Mouse (Mus musculus) thymus, postnatal 4 days (tissue): ENCODE measurements at regions not wholly inside any gene's neighbourhood (a gene's known extent, or its start where the extent isn't known, plus 50 kb on each side); places are given as distances from the start of the nearest gene placed in this dataset.

ENCODE experiments used
- DNase-seq: peaks from one replicate; pipeline ENCODE4 v3.0.0; 2021

DNA sequence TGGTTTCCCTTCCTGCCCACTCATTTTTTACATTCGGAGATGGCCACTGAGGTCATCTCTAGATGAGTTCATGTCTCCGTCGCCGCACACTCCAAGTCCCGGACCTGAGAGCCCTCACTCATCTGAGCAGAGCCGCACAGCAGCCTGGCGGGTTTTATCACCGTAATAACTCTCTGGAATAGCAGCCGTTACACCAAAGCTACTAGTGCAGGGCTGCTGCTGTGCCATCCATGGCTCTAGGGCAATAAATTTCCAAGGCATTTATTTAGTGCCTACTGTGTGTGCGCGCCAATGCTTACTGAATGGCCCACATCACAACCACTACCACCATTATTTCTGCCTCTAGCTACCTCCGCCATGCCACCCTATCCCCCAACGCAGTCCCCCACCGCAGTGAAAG is 242.9 kb upstream of the Rpl38 start:
- no peak for DNase-seq

DNA sequence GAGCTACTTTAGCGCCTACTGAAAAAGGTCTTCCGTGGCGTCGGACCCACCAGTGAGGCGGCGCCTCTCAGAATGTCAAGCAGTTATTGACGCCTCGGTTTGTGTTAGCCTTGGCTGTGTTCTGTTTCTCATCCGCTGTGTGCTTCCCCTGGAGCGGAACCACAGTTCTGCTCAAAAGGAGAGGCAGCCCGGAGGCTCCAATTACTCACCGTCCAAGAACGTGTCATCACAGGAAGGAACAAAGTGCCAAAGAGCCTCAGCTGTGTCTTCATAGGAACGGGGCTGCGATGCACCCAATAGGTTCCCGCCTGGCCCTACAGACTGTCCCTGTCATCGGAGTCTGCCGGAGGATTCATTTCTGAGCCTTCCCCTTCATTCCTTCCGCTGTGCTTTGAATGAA is 245.0 kb upstream of the Rpl38 start:
- DNase-seq, result no peak

DNA sequence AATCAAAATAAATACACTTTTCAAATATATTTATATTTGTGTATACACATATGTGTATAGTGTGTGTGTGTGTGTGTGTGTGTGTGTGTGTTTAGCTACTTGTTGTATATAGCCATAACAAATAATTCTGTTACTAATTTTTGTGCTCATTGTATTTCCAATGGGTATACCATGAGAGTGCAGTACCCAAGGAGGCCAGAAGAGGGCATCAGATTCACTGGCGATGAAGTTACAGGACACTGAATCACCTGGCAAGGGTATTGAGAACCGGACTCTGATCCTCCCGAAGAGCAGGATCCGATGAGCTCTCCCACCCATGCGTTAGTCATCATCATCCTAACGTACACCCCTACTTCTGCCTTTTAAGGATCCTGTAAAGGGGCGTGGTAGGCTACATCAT is 249.3 kb upstream of the Rpl38 start:
- peak; percentile 48 for DNase-seq

DNA sequence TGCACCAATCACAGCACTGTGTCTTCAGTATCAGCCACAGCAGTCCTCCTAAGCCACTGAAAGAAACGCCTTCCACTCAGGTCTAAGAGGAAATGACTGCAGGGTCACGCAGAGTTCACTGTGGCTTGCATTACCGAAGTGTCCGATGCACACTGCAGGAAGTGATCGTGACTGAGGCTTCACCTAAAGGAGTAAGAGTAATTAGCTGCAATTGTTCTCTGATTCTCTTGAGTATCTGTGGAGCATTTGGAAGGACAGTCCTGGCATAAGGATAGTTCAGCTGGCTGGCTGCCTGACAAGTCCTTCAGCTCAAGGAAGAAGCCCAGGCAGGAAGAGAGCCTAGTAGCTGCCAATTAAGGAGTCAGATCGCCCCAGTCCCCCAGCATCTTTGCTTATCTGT is 252.2 kb upstream of the Rpl38 start:
- DNase-seq, result no peak

DNA sequence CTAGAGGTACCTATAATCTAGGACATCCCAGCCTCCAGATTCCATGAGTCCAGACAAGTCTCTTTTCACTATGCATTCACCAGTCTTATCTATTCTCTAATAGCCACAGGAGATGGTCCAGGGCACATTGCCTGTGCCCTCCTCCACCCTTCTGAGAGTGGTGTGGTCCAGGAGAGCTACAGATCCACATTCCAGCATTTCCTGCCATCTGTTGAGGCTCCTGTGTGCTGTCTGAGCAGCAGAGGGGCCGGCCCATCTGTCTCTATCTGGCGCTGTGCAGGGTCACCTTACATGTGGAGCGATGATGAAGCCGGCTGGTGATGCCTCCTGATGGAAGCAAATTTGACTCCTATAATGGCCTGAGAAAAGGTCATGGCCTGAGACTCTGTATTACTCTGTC is 263.9 kb upstream of the Rpl38 start:
- DNase-seq, result no peak

DNA sequence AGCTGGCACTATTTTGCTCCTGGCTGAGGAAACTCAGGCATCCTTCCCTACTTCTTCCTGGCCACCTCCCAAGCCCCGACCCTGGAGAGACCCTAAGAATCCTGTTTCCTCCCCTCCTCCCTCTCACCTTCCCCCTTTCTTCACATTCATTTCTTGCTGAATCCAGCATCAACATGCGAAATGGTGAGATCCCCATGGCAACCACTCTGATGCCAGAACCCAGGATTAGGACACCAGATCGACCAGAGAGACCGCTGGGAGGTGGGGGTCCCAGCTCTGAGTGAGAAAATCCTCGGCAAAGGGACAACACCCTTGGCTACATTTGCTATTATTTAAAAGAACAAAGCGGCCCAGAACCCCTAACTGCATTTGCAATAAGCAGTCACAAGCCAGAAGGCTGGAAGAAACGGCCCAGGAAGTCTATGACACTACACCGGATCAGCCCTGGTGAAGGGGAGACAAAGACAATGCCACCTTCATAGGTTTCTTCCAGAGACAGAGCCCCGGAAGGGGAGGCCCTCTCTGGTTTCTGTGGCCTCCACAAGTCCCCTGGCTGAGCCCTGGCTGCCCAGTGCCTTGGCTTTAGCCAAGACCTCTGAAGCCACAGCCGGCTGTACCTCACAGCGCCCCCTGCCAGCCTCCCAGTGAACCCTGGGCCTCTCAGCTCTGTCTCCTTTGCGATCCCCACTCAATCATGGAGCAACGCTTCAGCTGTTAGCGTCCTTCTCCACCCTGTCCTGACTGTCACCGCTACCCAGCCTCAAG is 265.6 kb upstream of the Rpl38 start:
- DNase-seq, result peak; percentile 54

DNA sequence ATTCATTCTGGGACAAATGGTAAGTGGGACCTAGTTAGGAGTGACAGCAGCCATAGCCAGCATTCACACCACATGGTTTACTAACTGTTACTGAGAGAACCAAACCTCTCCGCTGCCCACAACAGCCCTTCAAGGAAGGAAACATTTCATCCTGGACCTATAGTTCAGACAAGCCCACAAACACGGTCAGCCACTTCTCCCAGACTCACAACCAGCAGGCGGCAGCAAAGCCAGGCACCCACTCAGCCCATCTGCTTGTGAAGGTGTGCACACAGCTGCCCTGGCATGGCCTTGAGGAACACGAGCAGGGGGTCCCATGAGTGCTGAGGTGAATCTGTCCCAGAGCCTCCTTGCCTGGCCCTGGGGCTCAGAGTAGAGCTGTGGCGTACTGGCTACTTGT is 267.6 kb upstream of the Rpl38 start:
- DNase-seq, result peak; percentile 52

DNA sequence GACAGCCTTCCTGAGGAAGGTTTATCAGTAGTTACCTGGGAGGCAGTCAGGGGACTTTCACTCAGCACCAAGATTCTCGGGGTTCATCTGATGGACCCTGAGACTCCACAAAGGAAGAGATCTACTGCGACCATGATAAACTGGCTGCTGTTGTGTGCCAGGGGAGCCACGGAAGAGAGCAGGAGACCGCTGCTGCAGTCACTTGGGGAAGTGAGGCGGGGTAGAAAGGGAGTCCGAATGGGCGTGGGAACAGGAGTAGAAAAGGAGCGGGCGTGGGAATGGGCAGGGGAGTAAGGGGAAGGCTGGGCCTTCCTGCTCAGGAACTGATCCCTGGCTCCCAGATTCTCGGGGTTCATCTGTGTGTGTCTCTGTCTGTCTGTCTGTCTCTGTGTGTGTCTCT is 276.2 kb upstream of the Rpl38 start:
- DNase-seq, result no peak

DNA sequence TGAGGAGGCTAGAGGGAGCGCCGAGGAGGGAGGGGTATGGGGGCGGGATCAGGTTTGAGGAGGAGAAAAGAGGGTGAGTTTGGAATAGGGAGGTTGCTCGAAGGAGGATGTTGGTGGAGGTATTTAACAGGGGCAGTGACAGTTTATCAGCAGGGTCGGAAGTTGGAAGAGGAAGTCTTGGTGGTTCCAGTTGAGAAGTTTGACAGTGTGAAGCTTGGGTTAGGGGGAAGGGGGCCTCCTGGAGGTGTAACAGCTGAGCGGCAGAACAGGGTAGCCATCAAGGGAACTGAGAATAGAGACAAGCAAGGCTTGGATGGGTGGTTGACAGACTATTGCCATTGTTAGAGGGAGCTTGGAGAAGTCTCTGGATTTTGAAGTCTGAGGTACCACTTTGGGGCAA is 276.8 kb upstream of the Rpl38 start:
- DNase-seq, result peak; percentile 25

DNA sequence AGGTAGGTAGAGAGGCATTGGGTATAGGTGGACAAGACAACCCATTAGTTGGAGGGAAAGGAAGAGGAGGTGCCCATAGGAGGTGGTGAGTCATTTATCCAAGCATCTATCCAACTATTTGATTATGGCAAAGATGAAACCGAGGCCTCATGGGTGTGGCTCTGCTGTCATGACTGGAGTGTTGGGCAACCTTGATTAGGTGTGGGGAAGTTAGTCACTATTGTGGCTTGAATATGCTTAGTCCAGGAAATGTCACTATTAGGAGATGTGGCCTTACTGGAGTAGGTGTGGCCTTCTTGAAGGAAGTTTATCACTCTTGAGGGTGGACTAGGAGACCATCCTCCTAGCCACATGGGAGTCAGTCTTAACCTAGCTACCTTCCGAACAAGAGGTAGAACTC is 281.2 kb upstream of the Rpl38 start:
- DNase-seq, result no peak

DNA sequence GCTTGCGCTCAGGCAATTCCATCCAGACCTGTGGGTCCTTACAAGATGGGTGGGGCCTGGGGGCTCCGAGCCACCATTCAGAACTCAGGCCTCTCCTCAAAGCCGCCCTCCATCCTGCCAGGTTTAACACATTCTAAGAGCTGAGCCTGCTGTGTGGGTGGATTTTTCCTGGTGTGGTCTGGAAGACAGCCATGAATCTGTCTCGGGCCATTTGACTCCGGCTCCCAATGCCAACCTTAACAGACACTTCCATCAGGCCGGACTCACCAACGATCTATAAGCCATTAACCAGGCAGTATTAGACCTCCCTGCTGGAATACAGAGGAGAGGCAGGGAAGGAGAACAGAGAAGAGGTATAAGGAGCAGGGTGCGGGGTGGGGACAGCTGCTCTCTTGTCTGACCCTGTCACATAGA is 288.9 kb upstream of the Rpl38 start:
- DNase-seq, result no peak

DNA sequence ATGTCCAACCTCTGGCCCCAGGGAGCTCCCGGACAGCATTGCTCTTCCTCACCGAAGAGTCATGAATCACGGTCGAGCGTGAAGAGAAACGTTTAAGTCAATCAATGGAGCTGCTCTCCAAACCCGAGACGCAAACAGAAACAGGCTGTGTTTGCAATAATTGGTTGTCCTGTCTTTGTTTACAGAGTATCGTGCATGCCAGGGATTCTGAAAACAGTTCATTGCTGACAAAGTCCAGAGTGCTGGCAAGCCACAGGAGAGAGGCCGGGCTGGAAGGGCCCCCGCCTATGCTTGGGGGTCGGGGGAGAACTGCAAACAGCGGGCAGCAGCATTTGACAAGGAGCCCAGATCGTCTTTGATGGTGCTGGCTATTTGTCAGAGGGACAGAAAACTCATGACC is 292.4 kb upstream of the Rpl38 start:
- DNase-seq, result no peak

DNA sequence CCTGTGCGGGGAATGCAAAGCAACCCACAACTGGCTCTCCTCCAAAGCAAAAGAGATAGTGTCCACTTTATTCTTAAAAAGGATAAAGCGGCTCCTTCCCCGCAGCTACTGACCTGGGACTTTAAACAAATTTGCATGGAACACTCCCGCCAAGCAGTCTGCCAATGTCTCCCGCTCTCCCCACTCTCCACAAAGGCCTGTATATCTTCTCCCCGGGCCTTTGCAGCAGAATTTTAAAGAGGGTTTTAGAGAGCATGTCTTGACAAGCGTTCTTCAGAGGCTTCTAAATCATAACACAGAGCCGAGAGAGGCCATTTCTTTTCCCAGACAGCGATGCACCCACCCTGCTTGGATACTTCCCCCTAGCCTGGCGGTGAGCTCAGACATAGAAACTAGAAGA is 297.6 kb upstream of the Rpl38 start:
- DNase-seq, result no peak

DNA sequence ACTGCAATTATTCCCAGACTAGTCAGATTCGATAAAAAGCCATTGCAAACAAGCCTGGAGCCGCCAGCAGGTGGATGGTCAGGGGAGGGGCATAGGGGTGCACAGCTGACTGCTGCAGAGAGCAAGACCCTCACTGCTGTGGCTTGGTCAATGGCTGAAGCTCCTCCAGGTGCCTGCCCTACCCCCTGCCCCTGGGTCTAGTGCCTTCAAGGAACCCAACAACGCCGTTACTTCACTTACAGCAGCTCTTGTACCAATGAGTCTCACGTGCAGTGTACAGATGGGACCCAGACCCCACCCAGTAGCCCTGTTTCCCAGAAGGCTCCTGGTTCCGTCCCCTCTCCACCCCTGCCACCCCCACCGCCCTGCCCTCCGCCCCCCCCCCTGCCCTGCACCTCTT is 300.5 kb upstream of the Rpl38 start:
- DNase-seq, result no peak

DNA sequence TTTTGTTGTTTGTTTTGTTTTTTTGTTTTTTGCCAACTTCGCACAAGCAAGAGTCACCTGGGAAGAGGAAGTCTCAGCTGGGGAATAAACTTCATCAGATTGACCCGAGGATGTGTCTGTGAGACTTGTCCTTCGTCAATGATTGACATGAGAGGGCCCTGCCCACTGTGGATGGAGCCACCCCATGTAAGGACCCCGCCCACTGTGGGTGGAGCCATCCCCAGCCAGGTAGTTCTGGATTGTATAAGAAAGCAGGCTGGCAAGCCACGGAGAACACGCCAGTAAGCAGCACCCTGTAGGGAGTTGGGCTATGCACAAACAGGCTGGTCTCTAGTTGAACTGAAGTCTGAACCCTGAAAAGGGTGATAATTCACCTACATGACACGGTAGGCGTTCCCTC is 294.1 kb upstream of the Sdk2 start:
- no peak for DNase-seq

DNA sequence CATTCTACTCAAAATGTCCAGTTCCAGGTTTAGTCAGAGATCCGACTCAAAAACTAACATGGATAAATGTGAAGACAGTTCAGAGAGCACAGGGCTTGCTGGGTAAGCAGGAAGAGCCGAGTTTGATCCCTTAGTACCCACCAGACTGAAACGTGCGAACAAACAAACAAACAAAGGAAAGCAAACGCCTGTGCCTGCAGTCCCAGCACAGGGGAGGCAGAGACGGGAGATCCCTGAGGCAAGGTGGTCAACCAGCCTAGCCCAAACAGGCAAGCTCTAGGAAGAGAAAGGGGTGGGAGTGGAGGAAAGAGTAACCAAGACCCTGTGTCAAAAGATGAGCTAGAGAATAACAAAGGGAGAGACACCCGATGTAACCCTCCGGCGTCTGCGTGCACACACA is 293.5 kb upstream of the Sdk2 start:
- DNase-seq, result no peak

DNA sequence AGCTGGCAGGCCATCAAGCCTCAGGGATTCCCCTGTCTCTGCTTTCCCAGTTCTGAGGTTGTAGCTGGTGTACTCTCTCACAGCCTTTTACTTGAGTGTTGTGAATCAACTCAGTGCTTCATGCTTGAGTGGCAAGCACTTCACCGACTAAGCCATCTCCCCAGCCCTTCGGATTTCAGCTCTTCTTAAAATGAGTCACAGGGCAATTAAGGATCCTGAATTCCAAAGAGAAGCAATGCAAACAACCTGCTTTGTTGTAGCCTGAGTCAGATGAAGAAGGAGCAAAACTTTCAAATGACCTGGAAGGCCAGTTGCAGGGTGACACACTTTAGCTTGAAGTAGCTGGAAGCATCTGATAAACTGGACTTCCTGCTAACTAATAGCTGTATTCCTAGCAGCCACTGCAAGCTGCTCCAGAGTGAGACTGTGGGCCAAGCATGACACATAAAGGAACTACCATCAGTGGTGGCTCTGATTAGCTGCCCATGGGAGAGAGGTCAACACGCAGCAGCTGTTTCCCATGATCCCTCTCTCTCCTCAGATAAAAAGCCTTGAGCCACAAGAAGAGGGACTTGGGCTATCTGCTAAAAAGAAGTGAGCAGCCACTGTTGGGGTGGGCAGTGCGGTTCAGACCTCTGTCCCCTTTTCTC is 285.4 kb upstream of the Sdk2 start:
- DNase-seq, result no peak

DNA sequence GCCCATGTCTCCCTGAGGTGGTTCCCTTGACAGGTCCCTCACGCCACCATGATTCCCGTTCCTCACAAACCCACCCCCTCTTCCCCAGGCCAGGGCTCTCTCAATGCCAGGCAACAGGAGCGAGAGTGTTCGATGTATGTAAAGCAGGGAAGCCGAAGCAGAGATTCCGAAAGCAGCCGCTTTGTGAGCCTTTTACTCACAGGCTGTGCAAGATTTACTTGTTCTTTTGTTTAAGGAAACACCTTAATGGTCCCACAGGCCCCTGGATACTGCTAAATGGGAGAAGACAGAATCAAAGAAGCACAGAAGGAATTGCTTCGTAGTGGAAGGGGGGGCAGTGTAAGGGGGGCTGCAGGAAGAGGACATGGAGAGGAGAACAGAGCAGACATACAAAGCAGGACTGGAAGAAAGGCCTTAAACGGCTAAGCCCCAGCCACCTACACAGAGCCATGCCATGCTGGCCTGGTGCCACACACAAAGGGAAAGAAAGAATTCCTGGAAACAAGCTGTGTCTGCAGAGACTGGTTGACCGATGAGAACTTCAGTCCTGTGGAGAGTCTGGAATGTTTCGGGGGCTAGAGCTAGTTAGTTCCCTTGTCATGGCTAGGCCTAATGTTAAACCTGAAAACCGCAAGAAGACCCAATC is 270.1 kb upstream of the Sdk2 start:
- DNase-seq, result no peak

DNA sequence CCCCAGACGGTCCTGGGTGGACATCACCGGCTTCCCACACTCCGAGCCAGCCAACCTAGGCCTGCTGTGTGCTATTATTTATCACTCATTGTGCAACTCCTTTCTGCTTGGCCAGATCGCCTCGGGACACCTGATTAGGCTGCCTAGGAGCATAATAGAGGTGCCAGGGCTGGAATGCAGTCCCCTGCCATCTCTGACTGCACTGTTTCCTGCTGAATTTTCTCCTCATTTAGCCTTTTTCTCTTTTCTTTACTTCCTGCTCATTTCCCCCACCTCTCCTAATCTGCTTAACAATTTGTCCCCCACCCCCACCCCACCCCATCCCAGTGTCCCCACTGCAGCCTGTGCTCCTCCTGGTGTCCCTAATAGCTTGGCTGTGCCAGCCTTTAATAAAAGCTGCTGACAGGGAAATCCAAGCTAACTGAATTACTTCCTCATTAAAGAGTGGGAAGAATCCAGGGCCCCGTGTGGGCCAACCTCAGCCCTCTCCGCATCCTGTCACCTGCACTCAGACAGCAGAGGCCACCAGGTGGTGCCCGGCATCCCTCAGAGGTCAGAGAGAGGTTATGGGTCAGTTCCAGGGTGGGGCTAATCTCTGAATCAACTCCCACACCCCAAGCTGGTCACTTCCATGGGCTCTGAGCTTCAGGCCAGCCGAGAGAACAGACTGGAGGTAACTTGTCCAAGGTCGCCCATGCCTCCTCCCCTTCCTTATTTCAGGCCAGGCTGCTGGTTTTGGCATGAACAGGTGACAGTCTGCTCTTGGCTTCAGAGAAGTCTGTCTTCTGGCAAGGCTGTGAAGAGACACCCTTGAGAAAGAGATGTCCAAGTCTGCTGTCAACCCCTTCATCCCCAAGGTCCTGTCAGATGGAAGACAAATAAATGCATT is 269.3 kb upstream of the Sdk2 start:
- no peak for DNase-seq

DNA sequence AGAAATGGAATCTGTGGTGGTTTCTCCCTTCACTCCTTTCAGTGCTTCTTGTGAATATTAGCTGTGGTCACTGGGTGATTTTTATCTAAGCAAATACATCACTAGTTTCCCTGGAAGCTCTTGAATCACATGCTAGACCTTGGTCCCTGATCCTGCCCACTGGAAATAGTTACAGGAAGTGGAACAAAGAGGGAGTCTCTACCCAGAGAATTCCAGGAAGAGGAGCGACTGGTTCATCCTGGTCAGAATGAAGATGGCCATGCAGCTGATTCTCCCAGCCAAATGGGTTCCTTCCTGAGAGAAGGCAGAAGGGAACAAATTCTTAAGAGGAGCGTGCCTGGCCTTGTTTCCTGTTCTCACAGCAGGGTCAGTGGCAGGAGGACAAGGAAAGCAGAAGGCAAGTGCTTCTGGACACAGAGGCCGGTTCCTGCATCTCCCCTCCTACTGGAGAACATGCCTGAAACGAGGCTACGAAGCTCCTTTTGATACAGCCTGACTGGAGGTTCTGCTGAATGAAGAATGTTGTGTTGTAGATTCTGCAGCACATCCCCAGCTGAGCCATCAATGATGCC is 264.8 kb upstream of the Sdk2 start:
- no peak for DNase-seq

DNA sequence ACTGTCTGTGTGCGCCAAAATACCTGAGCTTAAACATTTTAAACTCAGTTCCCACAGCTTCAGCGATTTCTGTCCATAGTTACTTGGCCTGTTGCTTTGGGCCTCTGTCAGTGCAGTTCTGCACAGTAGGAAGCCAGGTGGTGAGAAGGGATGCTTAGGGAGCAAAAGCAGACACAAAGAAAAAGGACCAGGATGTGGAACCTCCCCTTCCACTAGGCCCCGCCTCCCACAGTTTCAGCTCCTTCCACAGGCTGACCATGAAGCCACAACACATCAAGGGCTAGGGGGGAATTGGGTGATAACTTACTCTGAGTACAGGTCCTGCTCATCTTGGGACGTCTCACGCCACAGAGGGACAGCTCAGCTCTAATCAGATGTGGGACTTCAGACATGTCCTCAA is 263.5 kb upstream of the Sdk2 start:
- DNase-seq, result no peak

DNA sequence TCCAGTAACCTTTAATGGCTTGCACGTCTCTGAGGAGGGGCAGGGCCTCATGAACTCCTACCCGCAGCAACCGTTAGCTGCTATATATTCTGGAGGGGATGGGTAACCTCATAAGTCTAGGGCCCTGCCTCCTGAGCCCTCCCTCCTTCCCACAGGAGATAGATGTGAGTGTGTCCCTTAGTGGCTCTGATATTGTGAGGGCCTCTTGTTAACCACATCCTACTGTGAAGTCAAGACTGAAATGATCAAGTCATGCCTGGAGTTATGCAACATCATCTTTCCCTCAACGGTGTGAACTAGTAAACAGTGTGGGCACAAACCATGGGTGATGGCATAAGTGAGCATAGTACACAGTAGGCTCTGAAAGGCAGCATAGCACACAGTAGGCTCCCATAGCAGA is 255.8 kb upstream of the Sdk2 start:
- DNase-seq, result peak; percentile 18

DNA sequence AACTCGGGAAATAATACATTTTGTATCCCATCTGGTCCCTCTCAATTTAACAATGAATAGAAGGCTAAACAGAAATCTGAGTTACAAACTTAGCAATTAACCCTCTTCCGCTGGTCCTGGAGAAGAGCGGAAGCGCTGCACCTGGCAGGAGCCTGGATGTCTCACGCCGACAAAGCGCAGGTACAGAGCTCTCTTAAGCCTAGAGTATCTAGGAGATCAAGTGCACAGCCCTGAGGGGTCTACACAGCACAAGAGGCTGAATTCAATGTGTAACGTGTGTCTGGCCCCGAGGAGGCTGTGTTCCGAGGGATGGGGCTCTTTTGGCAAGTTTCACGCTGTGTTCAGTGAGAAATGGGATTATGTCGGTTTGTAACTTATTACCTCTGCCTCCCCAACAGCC is 255.1 kb upstream of the Sdk2 start:
- DNase-seq, result peak; percentile 42
